Mouse (Mus musculus) neural tube, embryonic 12.5 days (tissue): ENCODE data around the gene Snip1. TPM values are rescaled to one million over a fixed set of nuclear protein-coding genes. Genes with fewer than 3 reads are reported as not detected.

Source experiments
- ATAC-seq: fragments of 200-750 bp; cut with Nextera tagmentation; 2 replicates; pipeline ENCODE4 v1.8.0; 2017; ENCODE audit warnings: low read depth, mild to moderate bottlenecking, moderate TSS enrichment, moderate library complexity; ENCODE audit not compliant: low FRiP score
- H3K27ac ChIP-seq: fragments of 300-500 bp; sonication (generic); 2 replicates; pipeline ENCODE4 v1.5.1; 2016
- H3K27me3 ChIP-seq: fragments of 300-500 bp; sonication (generic); replicated peaks from 2 replicates; pipeline ENCODE4 v1.6.1; 2016; ENCODE audit warnings: mild to moderate bottlenecking
- H3K36me3 ChIP-seq: fragments of 300-500 bp; sonication (generic); 2 replicates; pipeline ENCODE4 v1.6.1; 2016; ENCODE audit warnings: mild to moderate bottlenecking
- H3K4me1 ChIP-seq: fragments of 300-500 bp; sonication (generic); 2 replicates; pipeline ENCODE4 v1.6.1; 2016
- H3K4me2 ChIP-seq: fragments of 300-500 bp; sonication (generic); replicated peaks from 2 replicates; pipeline ENCODE4 v1.6.1; 2016; ENCODE audit warnings: mild to moderate bottlenecking
- H3K4me3 ChIP-seq: fragments of 300-500 bp; sonication (generic); 2 replicates; pipeline ENCODE4 v1.5.1; 2016
- H3K9ac ChIP-seq: fragments of 300-500 bp; sonication (generic); 2 replicates; pipeline ENCODE4 v1.6.1; 2016; ENCODE audit warnings: mild to moderate bottlenecking
- H3K9me3 ChIP-seq: fragments of 300-500 bp; sonication (generic); 2 replicates; pipeline ENCODE4 v1.6.1; 2016; ENCODE audit warnings: mild to moderate bottlenecking
- WGBS: fragments of 180-500 bp; shearing (Covaris S2); methylation state at CpG from one replicate; pipeline ENCODE4 v1.1.7; 2016; 5-methylcytosine and 5-hydroxymethylcytosine counted together
- polyA plus RNA-seq: library from polyadenylated mRNA; unstranded; fragments of >200 nt; fragmentation: Nextera tagmentation; extraction: Ambion mirVana; gene quantifications from 2 replicates; pipeline ENCODE4 v1.2.1, GENCODE M21; 2016

Gene Snip1
- polyA plus RNA-seq, result 35.2 and 37.2 TPM in 2 replicates

GRCm38 (mm10) chr4:125066490-125067370, at the start of gene Snip1:
Gene Snip1, plus strand, starts transcription at chr4:125066672.
- peak; percentile 93 for ATAC-seq

GRCm38 (mm10) chr4:125017431-125017830, 49.0 kb upstream of the Snip1 start:
- H3K27ac ChIP-seq, result no peak overlapping the region
- no peaks in the 10 kb centered on the region for H3K36me3 ChIP-seq
- no peak overlapping the region for H3K4me3 ChIP-seq
- no peak overlapping the region for H3K4me2 ChIP-seq
- H3K4me1 ChIP-seq, result no peaks in the 10 kb centered on the region
- ATAC-seq, result no peak
- H3K27me3 ChIP-seq, result peaks cover 3% of the 10 kb centered on the region
- no peaks in the 10 kb centered on the region for H3K9me3 ChIP-seq
- H3K9ac ChIP-seq, result no peak overlapping the region
- WGBS, result 86% methylated on average over 11 of the region's 11 CpGs

More at GRCm38 (mm10) chr4:125066490-125067370, at the start of gene Snip1:
- Histone ChIP-seq H3K4me2 (peak within 1 kb of the TSS; percentile 91), H3K4me1 (peaks cover 17% of the 10 kb centered on the region), H3K4me3 (peak within 1 kb of the TSS; percentile 95), H3K27me3 (no peaks in the 10 kb centered on the region), H3K36me3 (peaks cover 35% of the 10 kb centered on the region), H3K9me3 (no peaks in the 10 kb centered on the region), H3K27ac (no peak within 1 kb of the TSS), H3K9ac (peak within 1 kb of the TSS; percentile 90)
- WGBS, result under 1% methylated on average over 78 of the region's 78 CpGs

- H3K36me3 ChIP-seq, result no peaks in the 10 kb centered on the region
- no peak for ATAC-seq
- H3K9ac ChIP-seq, result no peak overlapping the region
- H3K9me3 ChIP-seq, result no peaks in the 10 kb centered on the region
- peaks cover 6% of the 10 kb centered on the region for H3K27me3 ChIP-seq
- no peak overlapping the region for H3K4me3 ChIP-seq
- no peaks in the 10 kb centered on the region for H3K4me1 ChIP-seq
- no peak overlapping the region for H3K27ac ChIP-seq
- no peak overlapping the region for H3K4me2 ChIP-seq
- 34% methylated on average over 11 of the region's 11 CpGs for WGBS
Observed at GRCm38 (mm10) chr4:125020780-125021538, 45.5 kb upstream of the Snip1 start.

- H3K4me2 ChIP-seq, result peak overlapping the region; percentile 95
- peaks cover 8% of the 10 kb centered on the region for H3K36me3 ChIP-seq
- under 1% methylated on average over 50 of the region's 50 CpGs for WGBS
- H3K9me3 ChIP-seq, result no peaks in the 10 kb centered on the region
- no peak overlapping the region for H3K27ac ChIP-seq
- H3K27me3 ChIP-seq, result no peaks in the 10 kb centered on the region
- peak; percentile 98 for ATAC-seq
- H3K4me1 ChIP-seq, result peaks cover 14% of the 10 kb centered on the region
- peak overlapping the region; percentile 90 for H3K4me3 ChIP-seq
- H3K9ac ChIP-seq, result peak overlapping the region; percentile 86
Observed at GRCm38 (mm10) chr4:125029891-125030614, 36.4 kb upstream of the Snip1 start.

GRCm38 (mm10) chr4:125034341-125034740, 32.1 kb upstream of the Snip1 start:
- no peaks in the 10 kb centered on the region for H3K27me3 ChIP-seq
- WGBS, result 93% methylated on average over 4 of the region's 4 CpGs
- H3K27ac ChIP-seq, result no peak overlapping the region
- no peak for ATAC-seq
- no peaks in the 10 kb centered on the region for H3K9me3 ChIP-seq
- no peak overlapping the region for H3K4me2 ChIP-seq
- no peak overlapping the region for H3K4me3 ChIP-seq
- peaks cover 36% of the 10 kb centered on the region for H3K36me3 ChIP-seq
- H3K4me1 ChIP-seq, result peaks cover 14% of the 10 kb centered on the region
- no peak overlapping the region for H3K9ac ChIP-seq

- H3K27me3 ChIP-seq, result no peaks in the 10 kb centered on the region
- no peaks in the 10 kb centered on the region for H3K4me1 ChIP-seq
- no peak overlapping the region for H3K27ac ChIP-seq
- H3K9ac ChIP-seq, result no peak overlapping the region
- H3K4me3 ChIP-seq, result no peak overlapping the region
- ATAC-seq, result no peak
- peaks cover 89% of the 10 kb centered on the region for H3K36me3 ChIP-seq
- no peak overlapping the region for H3K4me2 ChIP-seq
- H3K9me3 ChIP-seq, result no peaks in the 10 kb centered on the region
- WGBS, result 91% methylated on average over 7 of the region's 7 CpGs
Observed at GRCm38 (mm10) chr4:125044454-125044853, 22.0 kb upstream of the Snip1 start.

- no peaks in the 10 kb centered on the region for H3K9me3 ChIP-seq
- H3K4me3 ChIP-seq, result no peak overlapping the region
- no peak overlapping the region for H3K4me2 ChIP-seq
- WGBS, result 91% methylated on average over 9 of the region's 9 CpGs
- peaks cover 58% of the 10 kb centered on the region for H3K36me3 ChIP-seq
- H3K27ac ChIP-seq, result no peak overlapping the region
- H3K4me1 ChIP-seq, result no peaks in the 10 kb centered on the region
- H3K9ac ChIP-seq, result no peak overlapping the region
- H3K27me3 ChIP-seq, result no peaks in the 10 kb centered on the region
- no peak for ATAC-seq
Observed at GRCm38 (mm10) chr4:125055385-125055784, 11.1 kb upstream of the Snip1 start.

- ATAC-seq, result no peak
- 81% methylated on average over 4 of the region's 4 CpGs for WGBS
- H3K9me3 ChIP-seq, result no peaks in the 10 kb centered on the region
- no peaks in the 10 kb centered on the region for H3K27me3 ChIP-seq
- H3K27ac ChIP-seq, result no peak overlapping the region
- H3K4me2 ChIP-seq, result no peak overlapping the region
- H3K9ac ChIP-seq, result no peak overlapping the region
- H3K4me3 ChIP-seq, result no peak overlapping the region
- H3K36me3 ChIP-seq, result peaks cover 48% of the 10 kb centered on the region
- no peaks in the 10 kb centered on the region for H3K4me1 ChIP-seq
Observed at GRCm38 (mm10) chr4:125056476-125056875, 10.0 kb upstream of the Snip1 start.

GRCm38 (mm10) chr4:125057273-125057672, 9.2 kb upstream of the Snip1 start:
- H3K4me3 ChIP-seq, result no peak overlapping the region
- no peak overlapping the region for H3K27ac ChIP-seq
- no peaks in the 10 kb centered on the region for H3K27me3 ChIP-seq
- no peak overlapping the region for H3K9ac ChIP-seq
- H3K4me1 ChIP-seq, result no peaks in the 10 kb centered on the region
- WGBS, result 60% methylated on average over 3 of the region's 3 CpGs
- no peaks in the 10 kb centered on the region for H3K9me3 ChIP-seq
- no peak overlapping the region for H3K4me2 ChIP-seq
- H3K36me3 ChIP-seq, result peaks cover 41% of the 10 kb centered on the region
- ATAC-seq, result no peak

- no peak overlapping the region for H3K4me3 ChIP-seq
- H3K4me1 ChIP-seq, result no peaks in the 10 kb centered on the region
- 47% methylated on average over 5 of the region's 5 CpGs for WGBS
- no peak for ATAC-seq
- H3K27ac ChIP-seq, result no peak overlapping the region
- peaks cover 35% of the 10 kb centered on the region for H3K36me3 ChIP-seq
- H3K27me3 ChIP-seq, result no peaks in the 10 kb centered on the region
- H3K9me3 ChIP-seq, result no peaks in the 10 kb centered on the region
- no peak overlapping the region for H3K9ac ChIP-seq
- H3K4me2 ChIP-seq, result no peak overlapping the region
Observed at GRCm38 (mm10) chr4:125058033-125058432, 8.4 kb upstream of the Snip1 start.

GRCm38 (mm10) chr4:125059025-125059424, 7.4 kb upstream of the Snip1 start:
- Histone ChIP-seq H3K27ac (no peak overlapping the region), H3K9me3 (no peaks in the 10 kb centered on the region), H3K4me2 (peak overlapping the region; percentile 44), H3K4me3 (no peak overlapping the region), H3K36me3 (peaks cover 25% of the 10 kb centered on the region), H3K27me3 (no peaks in the 10 kb centered on the region), H3K9ac (no peak overlapping the region), H3K4me1 (no peaks in the 10 kb centered on the region)
- WGBS, result 3% methylated on average over 8 of the region's 8 CpGs
- ATAC-seq, result peak; percentile 74; the same call in 1 of the 2 replicates

GRCm38 (mm10) chr4:125063829-125064228, 2.6 kb upstream of the Snip1 start:
- peaks cover 17% of the 10 kb centered on the region for H3K4me1 ChIP-seq
- 74% methylated on average over 8 of the region's 8 CpGs for WGBS
- no peak overlapping the region for H3K9ac ChIP-seq
- H3K4me2 ChIP-seq, result no peak overlapping the region
- H3K4me3 ChIP-seq, result no peak overlapping the region
- peaks cover 9% of the 10 kb centered on the region; the same call in 1 of the 2 replicates for H3K36me3 ChIP-seq
- H3K27me3 ChIP-seq, result no peaks in the 10 kb centered on the region
- H3K9me3 ChIP-seq, result no peaks in the 10 kb centered on the region
- H3K27ac ChIP-seq, result no peak overlapping the region
- no peak for ATAC-seq
